Mouse (Mus musculus) liver, adult (tissue): Measurements from ENCODE around the gene Gtf2i.
A peak's percentile ranks its signal among the peaks of the same experiment; 100 is the strongest.

ENCODE experiments used
- GATA4 ChIP-seq: IDR thresholded peaks from 2 replicates; pipeline ENCODE4 v1.6.1; 2014; ENCODE audit warnings: mild to moderate bottlenecking, low read length; ENCODE audit not compliant: insufficient replicate concordance

Gtf2i gene

DNA sequence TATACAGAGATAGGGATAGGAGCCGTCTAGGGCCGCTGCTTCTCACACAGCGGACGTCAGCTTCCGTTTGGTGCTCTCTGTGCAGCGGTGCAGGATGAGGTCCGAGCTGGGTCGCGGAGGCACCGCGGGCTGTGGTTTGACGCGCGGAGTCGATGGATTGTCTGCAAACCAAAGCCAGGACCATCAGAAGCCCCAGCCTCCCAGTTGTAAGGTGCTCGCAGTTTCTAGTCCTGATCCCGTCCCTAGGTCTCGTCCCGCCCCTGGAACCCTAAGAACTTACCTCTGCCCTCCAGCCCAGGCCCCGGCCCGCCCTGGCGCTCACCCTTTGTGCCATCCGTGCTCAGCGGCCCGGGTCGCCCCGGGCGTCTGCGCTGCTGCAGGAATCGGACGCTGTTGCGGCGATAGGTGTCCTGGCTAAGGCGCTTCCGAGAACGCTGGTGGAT is 92.8 kb downstream of the Gtf2i start:
- TF ChIP-seq GATA4 = no peak

DNA sequence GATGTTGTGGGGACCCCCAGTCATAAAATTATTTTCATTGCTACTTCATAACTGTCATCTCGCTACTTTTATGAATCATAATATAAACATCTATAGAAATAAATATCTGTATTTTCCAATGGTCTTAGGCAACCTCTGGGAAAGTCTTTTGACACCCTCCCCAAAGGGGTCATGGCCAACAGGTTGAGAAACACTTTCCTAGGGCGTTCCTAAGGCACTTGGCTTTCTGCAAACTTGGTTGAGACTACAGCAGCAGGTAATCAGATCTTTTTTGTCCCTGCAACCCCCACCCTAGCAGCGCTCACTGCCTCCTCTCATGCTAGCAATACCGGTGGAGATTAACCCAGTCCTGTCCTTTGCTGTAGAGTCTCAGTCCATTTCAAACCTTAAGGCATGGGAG is 93.3 kb downstream of the Gtf2i start:
- TF ChIP-seq GATA4 = no peak

DNA sequence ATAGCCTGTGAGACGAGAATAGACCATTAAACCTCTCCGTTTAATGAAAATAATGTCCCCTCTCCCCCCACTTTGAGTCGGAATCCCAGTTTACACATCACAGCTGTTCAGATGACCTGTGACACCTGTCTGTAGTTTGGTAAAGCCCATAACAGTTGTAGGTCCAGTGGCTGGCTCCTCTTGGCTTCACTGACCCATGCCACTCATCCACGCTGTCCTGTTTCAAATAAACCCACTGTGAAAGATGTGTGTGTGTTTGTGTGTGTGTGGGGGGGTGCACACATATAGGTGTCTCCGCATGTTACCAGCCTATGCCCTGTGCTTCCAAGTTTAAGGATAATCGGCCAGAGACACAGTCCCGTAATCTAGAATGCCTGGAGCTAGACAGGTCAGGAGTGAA is 96.7 kb downstream of the Gtf2i start:
- TF ChIP-seq GATA4 = no peak

- TF ChIP-seq GATA4 = no peak
Observed at GRCm38 (mm10) chr5:134214021-134214806, 100.3 kb downstream of the Gtf2i start.

DNA sequence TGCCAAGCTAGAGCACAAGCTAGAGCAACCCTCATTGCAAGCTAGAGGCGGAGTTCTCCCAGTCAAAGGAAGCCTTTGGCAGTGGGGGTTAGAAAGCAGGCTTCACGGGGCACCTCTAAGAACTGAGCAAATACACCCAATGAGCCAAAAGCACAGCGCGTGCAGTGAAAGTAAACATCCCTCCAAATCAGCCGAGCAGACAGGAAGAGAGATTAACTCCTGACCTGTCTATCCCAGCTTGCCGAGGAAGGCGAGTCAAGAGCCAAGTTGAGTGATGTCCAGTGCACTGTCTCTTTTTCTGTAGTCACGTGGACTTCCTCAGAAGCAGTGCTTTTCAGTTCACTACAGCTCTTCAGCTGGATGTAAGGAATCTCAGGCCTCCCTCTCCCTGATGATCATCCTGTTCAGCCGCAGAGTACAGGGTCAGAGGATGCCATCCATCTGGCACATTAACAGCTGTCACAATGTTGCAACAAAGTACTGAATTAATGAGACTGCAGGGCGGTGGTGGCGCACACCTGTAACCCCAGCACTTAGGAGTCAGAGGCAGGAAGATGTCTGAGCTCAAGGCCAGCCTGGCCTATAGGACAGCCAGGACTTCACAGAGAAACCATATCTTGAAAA is 104.5 kb downstream of the Gtf2i start:
- peak; percentile 84 for TF ChIP-seq GATA4

- TF ChIP-seq GATA4 = no peak
Observed at GRCm38 (mm10) chr5:134206721-134207120, 107.8 kb downstream of the Gtf2i start.

DNA sequence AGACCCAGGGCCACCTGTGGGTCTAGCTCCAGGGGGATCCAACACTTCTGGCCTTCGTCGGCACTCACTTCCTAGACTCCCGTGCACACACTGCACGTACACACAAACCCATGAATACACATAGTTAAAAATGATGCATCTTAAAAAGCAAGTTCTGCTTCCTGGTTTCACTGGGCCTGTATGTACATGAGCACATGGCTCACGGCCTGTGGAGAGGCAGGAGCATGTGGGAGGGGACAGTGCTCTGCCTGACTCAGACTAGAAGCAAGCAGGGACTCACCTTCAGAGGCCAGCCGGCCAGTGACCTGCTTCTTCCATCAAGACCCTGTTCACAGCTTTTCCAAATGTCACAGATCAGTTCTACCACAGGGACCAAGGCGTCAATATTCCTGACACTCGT is 120.9 kb downstream of the Gtf2i start:
- no peak for TF ChIP-seq GATA4

GRCm38 (mm10) chr5:134188571-134188970 is 126.0 kb downstream of the Gtf2i start:
- TF ChIP-seq GATA4 = no peak
